Mouse (Mus musculus): ENCODE data around the gene Raf1.
"Not testable (repeated sequence)": the region's sequence is repeated elsewhere in the genome, so short reads cannot be mapped to it uniquely, and the experiment has no call there.

Gene Raf1

GRCm38 (mm10) chr6:115684271-115684670, 7.8 kb upstream of the Raf1 start:
- DNase-seq (ENCODE audit: low spot score): no peak

DNA sequence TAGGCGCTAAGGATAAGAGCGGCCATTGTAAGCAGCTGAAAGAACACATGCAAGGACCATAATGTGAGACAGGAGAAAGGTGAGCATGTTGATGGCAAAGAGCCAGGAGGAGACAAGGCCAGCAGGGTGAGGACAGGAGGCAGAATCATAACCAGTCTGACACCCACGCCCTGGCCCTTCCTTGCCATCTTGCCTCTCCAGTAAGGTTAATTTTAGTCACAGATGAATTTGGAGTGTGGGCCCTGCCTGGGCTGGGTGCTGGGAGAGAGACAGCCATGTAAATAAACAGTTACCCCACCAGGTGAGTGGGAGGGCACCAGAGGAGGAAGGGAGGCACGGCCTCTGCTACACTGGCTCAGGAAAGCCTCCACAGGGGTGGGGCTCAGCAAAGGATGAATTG, 4.6 kb upstream of the Raf1 start:
- no peak for DNase-seq (ENCODE audit: low spot score)

DNA sequence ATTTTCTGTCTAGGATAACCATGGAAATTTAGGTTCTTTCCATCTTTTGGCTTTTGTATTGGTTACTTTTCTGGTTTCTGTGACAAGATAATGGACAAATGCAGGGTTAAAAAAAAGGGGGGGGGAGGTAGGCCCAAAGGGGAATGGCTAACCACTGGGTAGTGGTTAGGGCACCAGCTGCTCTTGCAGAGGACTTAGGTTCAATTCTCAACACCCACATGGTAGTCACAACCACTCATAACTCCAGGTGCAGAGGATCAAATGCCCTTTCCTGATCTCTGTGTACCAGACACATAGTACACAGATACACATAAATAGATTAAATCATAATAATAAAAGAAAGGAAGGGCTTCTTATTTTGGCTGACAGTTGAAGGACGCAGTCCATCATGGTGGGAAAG, 1.6 kb upstream of the Raf1 start:
- no peak for DNase-seq (ENCODE audit: low spot score)

GRCm38 (mm10) chr6:115677441-115677840, 1.0 kb upstream of the Raf1 start:
- no peak for DNase-seq (ENCODE audit: low spot score)

DNA sequence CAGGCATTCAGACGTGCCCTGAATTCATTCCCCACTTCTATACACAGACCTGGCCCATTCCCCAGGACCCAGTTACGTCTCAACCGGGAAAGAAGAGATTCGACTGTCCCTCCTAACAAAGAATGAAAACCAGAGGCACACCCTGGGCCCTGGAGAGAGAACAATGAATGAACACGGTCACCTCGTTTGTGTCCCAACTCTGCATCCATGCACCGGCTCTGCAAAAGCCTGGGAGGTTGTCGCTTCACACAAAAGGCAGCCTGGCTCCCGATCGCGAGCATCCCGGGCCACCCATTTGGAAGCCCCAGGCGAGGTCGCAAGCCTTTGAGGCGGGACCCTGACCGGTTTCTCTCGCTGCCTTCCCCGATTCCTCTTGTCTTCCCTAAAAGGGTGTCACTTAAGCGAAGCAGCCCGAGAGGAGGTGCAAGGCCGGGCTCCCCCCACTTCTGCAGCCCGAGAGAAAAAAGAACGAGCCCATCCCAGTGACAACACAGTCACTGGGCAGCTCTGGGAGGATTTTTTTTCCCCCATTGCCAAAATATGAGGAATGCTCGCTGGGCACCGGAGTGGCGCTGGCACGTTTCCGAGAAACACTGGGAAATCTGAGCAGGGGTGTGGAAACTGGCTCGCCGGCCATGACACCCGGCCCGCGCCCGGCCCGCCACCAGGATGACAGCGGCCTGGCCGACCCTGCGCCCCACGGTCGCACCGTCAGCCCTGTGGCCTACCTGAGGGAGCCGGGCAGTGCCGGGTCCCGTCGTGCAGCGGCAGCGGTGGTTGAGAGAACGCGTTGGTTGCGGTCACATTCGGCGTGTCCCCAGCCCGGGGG, 713 bp downstream of the Raf1 start:
- DNase-seq (ENCODE audit: low spot score): peak; percentile 71

GRCm38 (mm10) chr6:115675166-115675507, 1.3 kb downstream of the Raf1 start:
- no peak for DNase-seq (ENCODE audit: low spot score)

- no peak for DNase-seq (ENCODE audit: low spot score)
Observed at GRCm38 (mm10) chr6:115674316-115674715, 2.1 kb downstream of the Raf1 start.

- no peak for DNase-seq (ENCODE audit: low spot score)
Observed at GRCm38 (mm10) chr6:115672700-115673099, 3.7 kb downstream of the Raf1 start.

GRCm38 (mm10) chr6:115666641-115667040, 9.8 kb downstream of the Raf1 start:
- DNase-seq (ENCODE audit: low spot score): peak; percentile 80

DNA sequence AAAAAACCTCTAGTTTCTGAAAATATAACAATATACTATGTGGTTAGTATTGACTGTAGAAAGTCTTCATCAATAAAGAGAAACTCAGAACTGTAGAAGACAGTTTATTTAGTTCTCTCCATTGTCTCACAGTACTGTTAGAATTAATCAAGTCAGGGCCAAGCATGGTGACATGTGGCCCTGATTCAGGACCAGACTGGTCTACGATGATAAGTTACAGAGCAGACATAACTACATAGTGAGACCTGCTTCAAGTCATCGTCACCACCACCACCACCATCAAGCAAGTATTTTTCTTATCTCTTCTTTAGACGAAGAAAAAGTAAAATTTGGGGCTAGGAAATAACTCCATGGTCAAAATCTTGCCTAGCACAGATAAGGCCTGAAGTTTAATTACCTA, 12.2 kb downstream of the Raf1 start:
- DNase-seq (ENCODE audit: low spot score): no peak

GRCm38 (mm10) chr6:115658802-115659201, 17.6 kb downstream of the Raf1 start:
- DNase-seq (ENCODE audit: low spot score): no peak

- DNase-seq (ENCODE audit: low spot score): no peak
Observed at GRCm38 (mm10) chr6:115653939-115654338, 22.5 kb downstream of the Raf1 start.

GRCm38 (mm10) chr6:115651719-115652118, 24.7 kb downstream of the Raf1 start:
- no peak for DNase-seq (ENCODE audit: low spot score)

DNA sequence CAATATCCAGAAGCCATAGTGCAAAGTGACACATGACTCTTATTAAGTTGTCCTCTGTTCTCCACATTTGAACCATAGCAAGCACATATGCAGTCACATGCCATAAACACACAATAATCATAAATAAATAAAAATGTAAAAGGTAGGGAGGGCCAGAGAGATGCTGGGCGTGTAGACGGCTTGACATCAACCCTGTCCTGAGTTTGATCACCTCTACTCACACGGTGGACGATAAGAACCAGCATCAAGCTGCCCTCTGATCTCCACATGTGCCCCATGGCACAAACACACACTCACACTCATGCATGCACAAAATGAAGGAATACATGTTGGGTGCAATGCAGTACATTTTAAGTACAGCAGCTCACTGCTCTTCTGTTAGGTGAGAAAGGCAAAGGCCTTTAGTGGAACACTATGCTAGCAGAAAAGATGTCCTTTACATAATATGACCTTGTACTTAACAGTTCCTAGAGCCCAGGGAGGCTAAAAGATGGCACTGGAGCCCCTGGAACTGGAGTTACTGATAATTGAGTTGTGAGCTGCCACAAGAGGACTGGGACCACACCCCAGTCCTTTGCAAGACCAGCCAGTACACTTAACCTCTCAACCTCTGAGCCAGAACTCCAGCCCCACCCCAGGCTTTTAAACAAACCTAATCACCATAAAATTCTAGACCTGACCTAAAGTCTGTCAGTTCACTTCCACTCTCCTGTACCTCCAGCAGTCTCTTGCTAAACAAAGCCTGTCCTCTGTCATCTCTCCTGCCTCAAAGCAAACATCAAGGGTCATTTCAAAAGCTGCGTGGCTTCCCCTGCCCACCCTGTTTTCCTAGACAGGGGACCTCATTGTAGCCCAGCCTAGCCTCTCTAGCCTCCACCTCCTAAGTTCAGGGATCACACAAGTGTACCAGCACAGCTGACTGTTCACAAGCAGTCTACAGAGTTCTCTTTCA, 25.7 kb downstream of the Raf1 start:
- DNase-seq (ENCODE audit: low spot score): peak; percentile 48

GRCm38 (mm10) chr6:115649792-115650365, 26.6 kb downstream of the Raf1 start:
- no peak for DNase-seq (ENCODE audit: low spot score)

- no peak for DNase-seq (ENCODE audit: low spot score)
Observed at GRCm38 (mm10) chr6:115643315-115643714, 33.1 kb downstream of the Raf1 start.

DNA sequence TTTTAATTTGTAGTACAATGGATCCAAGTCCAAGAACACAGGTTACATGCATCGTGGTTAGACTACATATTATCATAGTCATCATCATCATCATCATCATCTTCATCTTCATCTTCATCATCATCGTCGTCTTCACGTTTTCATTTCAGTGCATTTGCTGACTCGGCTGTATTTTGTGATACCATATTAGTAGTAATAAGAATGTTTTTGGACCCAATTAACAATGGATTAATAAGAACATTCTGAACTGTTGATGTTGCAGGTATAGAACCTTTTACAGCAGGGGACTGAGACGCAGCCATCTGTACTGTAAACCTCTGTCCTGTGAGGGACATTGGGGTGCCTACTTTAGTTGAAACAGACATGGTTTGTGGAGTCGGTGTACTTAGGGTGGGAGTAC, 38.2 kb downstream of the Raf1 start:
- not testable (repeated sequence) for DNase-seq (ENCODE audit: low spot score)

GRCm38 (mm10) chr6:115634015-115634414, 42.4 kb downstream of the Raf1 start:
- DNase-seq (ENCODE audit: low spot score): no peak

DNA sequence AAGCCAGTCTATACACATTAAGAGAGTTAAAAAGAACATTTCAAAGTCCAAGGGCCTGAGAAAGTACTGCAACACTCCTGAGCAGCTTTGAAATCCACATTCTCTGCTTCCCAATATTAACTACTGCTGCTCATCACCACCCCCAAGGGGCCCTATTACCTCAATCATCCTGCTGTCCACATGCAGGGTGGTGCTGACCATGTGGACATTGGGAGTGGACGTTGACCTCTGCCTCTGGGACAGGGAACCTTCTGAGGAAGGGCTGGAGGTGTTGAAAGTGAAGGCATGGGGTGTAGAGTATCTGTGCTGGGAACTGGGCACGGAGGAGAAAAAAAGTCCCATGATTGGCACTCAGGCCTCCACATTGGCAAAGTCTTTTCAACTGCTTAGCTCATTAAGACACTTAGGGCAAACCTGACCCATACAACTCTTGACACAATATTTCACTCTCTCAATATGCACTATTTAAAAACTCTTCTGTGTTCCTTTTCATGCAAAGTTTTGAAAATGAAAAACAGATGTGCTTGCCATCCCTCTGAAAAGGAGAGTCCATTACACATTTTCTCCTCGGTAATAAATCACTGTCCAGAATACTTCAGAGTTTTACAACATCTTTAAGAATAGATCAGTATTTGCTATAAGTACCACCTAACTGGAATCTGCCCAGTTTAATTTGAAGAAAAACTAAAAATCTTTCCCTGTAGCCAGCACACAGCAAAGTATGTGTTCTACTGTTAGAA, 45.2 kb downstream of the Raf1 start:
- DNase-seq (ENCODE audit: low spot score): no peak

- no peak for DNase-seq (ENCODE audit: low spot score)
Observed at GRCm38 (mm10) chr6:115626121-115626520, 50.3 kb downstream of the Raf1 start.

GRCm38 (mm10) chr6:115620942-115621341, 55.5 kb downstream of the Raf1 start:
- no peak for DNase-seq (ENCODE audit: low spot score)

DNA sequence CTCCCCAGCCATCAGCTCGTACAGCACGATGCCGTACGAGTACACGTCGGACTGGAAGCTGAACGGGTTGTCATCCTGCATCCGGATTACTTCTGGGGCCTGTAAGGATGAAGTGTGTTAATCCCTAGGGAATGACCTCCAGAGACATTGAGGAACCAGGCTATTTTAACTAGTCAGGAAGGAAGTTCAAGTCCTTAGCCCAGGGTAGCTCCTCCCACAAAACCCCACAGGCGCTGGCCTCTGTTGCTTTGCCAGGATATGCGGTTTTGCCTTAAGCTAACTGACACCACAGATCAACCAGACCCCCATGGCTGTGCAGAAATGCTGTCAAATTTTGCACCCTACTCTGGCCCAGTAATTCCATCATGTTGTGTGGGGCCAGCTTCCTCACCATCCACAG, 56.6 kb downstream of the Raf1 start:
- no peak for DNase-seq (ENCODE audit: low spot score)
